Mouse (Mus musculus): Measurements from ENCODE around the gene Gm609.

Gm609 gene

DNA sequence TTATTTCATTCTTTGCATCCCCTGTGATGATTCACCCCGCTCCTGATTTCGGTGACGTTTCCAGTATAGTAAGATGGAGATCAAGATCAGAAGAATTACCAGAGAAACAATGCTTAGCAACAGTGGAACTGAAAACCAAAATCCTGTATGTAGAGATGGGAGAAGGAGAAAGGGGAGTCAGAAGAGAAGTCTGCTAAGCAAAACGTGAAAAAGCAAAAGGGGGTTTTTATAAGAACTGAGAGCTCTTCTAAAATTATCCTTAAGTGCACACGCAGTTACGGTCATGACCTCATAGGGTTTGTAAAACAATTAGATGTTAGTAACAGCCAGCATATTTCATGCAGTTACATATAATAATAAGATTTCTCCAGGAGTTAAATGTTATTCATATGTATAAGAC, 100.5 kb downstream of the Gm609 start:
- no peak for DNase-seq (ENCODE audit: low spot score in 2 of 2)

DNA sequence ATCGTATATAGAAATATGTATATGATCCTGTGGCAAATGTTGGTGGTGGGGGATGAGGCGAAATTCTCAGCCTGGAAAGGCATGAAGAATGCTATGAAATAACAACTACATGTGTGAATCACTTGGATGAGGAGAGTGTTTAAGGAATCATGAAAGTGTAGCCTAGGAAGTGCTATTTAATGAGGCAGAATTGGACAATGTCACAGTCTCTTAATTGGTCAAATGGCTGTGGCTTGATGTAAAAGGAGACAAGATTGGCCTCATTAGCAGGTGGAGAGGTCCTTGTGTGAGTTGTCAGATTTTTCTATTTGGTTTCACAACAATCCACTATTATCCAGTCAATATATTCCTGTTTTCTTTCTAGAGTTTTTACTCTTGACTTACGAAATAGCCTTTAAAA, 101.1 kb downstream of the Gm609 start:
- DNase-seq (ENCODE audit: low spot score in 2 of 2), result no peak

DNA sequence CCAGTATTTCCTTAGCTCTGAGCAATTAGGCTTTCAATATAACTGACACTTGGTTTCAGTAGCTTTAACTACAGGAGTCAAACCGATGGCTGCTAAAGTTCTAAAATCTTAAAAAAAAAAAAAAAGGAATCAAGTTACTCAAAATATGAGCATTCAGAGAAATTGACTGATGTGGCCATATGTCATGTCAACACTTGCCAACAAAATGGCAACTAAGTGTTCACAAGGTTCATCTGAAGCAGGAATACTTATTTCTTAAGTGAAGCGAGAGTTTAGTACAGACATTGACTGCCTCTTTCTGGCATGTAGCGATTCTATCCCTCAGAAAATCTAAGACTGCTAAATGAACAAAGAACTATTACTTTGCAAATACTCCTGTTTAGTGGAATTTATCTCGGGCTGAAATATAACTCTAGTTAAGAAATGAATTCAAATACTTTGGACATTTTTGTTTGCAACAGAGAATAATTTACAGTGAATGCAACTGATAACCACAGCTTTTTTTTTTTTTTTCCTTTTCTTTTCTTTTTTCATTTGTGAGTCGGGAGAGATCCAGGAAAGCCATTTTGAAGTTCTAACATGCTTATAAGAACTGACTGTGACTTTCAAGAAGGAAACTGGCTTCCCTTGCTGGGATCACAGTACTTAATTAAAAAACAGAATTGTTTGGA, 102.3 kb downstream of the Gm609 start:
- DNase-seq (ENCODE audit: low spot score in 2 of 2), result no peak

DNA sequence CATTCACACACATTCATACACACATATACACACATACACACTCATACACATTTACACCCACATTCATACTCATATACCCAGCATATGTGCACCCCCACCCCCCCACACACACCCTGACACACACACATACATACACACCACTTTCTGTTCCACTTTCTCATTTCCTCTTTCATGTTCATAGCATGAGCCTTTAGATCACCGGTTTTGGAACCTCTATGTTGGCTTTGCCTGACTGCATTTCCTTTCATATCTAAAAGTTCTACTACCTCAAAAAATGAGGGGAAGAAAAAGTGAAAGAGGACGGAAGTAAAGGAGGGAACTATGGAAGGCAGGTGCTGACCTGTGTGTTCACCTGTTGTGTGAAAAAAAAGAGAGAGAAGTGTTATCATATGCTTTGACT, 102.9 kb downstream of the Gm609 start:
- no peak for DNase-seq (ENCODE audit: low spot score in 2 of 2)

DNA sequence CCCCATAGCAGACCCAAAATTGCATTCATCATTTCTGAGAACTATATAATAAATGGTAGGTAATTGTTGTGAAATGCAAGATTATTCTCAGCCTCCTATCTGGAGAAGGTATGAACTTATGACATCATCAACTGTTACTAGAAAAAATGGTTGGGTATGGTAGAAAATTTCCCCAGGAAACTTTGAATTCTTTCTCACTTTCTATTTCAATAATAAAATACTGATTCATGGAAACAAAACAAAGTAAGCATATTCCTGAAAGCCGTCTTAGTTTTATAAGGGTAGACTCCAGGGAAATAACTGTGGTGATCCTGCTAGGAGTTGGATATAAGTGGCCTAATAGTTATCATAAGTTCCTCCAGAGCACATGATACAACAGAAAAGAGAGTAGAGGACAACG, 103.7 kb downstream of the Gm609 start:
- DNase-seq (ENCODE audit: low spot score in 2 of 2), result no peak

DNA sequence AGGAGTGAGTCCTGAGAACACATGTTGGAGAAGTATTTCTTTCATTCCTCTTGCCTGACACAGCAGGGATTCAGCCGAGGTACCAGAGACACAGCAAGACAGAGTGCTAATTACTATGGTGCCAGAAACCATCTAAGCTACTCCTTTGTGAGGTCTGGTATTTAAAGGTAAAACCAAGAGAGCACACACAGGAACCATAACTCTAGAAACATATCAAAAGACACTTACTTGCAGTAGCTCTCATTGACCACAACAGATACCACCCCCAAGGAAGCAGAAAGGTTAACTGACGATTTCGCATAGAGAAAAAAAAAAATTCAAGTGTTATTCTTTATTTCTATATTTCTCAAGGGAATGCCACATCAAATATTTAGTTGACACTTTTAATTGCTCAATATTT, 111.0 kb downstream of the Gm609 start:
- DNase-seq (ENCODE audit: low spot score in 2 of 2), result no peak

DNA sequence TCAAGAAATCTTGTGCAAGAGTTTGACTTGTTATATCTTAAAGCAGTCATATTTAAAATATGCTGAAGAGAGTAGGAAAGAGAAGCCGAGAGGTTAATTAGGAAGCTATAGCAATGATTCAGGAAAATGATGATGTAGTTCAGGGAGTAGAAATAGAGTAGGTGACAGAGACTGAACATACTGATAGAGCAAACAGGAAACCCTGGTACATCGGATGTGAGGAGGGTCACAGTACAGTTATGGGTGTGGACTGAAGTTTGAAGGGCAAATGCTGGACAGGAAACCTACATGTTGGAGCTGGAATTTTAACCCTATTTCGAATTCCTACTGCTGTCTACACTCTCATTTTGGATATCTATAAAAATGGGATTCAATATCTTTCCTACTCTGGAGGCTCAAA, 113.8 kb downstream of the Gm609 start:
- DNase-seq (ENCODE audit: low spot score in 2 of 2), result no peak

DNA sequence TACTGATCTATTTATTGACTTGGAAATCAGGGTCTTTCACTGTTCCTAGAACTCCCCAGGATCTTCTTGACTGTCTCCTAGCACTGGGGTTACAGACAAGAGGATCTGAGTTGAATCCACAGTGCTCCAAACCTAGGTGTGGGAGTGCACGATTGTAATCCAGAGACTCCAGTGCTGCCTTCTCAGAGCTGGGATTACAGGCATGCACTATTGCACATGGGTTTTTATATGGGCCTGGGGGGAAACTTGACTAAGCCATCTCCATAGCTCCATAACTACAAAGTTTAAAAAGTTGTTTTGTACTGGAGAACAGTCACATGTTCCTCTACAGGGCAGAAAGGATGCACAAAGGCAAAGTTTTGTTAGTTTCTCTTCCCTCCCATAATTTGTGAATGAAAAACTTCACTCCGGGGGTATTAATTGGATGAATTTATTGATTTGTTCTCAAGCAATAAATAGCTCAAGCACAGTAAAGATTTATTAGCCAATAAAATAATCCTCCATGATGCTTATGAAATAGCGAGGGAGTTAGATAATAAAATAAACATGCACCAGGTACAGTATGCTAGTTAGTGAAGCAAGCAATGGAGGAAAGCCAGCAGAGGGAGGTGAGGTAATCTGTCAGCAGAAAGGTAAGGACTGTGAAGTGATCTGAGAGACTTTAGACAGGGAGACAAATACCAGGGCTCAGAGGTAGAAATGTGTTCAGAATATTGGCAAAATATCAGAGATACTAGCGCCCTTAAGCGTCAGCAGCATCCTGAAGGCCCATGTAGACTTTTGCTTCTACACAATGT, 114.4 kb downstream of the Gm609 start:
- DNase-seq (ENCODE audit: low spot score in 2 of 2), result no peak

DNA sequence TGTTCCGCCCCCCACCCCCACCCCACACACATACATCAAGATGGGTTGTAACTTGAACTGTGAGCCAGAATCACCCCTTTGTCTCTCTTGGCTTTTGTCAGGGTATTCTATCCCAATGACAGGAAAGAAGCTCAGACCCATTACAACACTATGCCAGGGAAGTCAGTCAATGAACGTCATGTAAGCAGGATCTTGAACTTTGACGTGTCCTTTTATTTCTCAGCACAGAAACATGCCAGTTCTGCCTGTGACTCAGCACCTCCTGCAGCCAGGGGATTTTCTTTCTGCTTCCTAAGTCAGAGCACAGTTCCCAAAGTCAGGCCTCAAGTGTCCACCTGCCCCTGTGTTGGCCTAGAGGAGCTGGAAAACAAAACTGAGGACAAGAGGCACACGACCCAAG, 115.4 kb downstream of the Gm609 start:
- no peak for DNase-seq (ENCODE audit: low spot score in 2 of 2)

DNA sequence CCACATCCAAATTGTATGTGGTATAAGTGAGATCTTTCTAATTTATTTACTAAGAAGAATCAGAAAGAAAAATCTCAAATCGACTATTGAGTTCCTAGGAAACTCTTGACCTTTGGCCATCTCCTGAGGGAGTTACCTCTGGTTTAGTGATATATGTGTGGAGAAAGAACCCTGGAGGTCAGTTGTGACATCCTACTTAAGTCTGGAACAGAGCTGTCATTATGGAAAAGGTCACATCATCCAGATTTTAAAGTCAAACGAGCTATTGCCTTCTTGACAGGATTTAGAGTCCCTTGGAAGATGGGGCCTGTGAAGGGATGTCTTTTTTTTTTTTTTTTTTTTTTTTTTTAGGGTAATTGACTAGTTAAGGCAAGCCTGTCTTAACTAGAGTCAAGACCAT, 116.0 kb downstream of the Gm609 start:
- DNase-seq (ENCODE audit: low spot score in 2 of 2), result no peak

DNA sequence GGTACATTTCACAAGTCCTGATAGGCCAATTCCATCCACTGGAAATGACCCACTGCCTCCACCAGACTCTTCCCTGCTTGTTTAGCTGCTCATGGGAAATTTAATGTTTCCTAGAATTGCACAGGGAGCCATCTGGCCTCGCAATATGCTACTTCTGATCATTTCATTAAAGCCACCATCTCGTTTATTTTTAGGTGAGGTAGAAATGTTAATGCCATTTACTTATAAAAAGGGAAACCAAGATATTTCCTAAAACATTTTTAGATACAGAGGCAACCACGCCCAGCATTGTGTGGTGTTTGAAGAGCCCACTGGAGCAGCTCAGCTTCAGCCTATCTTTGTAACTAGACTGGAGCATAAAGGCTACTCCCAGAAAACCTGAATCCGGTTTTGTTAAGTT, 116.5 kb downstream of the Gm609 start:
- no peak for DNase-seq (ENCODE audit: low spot score in 2 of 2)

DNA sequence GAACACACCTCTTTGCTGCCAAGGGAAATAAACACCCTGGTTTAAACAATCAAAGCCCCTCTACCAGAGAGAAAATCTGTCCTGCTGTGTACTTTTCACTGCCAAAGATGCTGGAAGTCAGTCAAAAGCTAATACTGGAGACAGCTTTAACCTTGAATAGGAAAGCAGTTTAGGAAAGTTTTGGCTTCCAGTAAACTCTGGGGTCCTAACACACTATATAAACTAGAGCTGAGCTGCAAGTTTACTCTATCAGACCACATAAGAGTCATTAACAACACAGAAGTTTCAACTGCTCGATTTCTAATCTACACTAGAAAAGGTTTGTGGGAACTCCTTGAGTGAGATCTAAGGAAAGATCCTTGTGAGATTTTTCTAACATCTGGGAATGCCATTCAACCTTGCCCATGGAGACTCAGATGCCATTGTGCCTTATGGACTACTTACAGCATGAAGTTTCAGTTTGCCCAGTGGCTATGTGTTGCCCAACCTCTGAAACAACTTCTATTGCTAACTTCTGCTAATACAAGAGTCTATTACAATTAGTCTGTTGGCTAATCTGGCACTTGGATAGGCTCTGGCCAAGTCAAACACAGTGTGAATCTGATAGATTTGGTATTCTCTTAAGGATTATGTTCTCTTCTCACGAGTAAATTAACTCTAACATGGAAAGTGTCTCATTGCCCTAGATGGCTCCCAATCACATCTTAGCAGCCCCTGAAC, 117.1 kb downstream of the Gm609 start:
- DNase-seq (ENCODE audit: low spot score in 2 of 2), result no peak

DNA sequence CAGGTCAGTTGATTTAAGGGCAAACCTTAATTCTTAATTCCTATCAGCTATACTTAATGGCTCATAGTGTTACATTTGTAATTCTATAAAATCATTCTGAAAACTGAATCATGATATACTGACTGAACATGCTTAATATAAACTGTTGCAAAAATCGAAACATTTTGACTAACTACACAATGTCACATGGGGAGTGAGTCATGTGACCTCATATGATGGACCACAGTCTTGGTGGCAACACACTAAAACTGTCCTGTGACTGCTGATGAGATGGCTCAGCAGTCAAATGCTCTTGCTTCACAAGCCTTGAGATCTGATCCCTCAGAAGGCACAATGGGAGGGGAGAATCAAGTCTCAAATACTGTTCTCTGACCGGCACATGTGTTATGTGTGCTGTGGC, 118.7 kb downstream of the Gm609 start:
- DNase-seq (ENCODE audit: low spot score in 2 of 2), result no peak

DNA sequence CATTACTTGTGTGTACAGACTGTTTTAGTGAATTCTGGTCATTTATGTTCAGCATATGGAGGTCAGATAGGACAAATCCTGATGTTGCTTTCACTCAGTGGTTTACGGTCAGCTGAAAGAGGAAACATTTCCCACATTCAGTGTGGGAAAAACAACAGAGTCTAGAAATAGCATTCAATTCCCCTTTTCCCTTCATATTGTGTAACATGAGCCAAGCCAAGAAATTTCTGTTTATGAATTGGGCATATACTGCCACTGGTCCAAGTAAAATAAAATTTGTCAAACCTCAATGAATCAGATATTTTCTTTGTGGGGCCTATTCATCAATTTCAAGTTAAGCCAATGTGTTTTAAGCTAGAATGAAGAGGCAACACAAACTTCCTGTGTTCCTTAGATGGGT, 121.7 kb downstream of the Gm609 start:
- no peak for DNase-seq (ENCODE audit: low spot score in 2 of 2)

DNA sequence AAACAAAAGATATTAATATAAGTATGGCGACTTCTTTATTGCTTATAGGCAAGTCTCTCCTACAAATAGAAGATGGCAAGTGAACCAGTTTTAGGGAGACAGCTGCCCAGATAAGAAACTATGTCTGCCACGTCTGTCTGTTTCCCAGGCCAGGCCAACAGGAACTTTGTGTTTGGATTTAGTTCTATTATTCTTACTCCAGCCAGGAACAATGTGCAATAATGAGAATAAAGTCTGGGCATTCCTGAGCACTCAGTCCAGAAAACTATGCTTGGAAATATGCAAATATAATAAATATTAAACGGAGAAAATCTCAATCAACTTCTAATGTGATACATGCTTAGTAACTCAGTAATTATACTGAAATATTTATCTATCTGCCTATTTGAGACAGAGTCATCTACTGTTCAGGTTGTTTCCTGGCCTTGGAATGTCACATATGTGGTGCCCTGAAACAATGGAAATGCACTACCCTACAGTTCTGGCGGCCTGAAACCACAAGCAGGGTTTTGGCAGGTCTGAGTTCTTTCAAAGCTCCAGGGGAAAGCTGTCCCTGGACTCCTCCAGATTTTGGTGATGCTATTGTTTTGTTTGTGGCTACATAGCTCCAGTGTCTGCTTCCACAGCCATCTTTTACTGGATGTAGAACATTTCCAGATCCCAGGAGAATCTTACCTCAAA, 123.3 kb downstream of the Gm609 start:
- DNase-seq (ENCODE audit: low spot score in 2 of 2), result no peak

DNA sequence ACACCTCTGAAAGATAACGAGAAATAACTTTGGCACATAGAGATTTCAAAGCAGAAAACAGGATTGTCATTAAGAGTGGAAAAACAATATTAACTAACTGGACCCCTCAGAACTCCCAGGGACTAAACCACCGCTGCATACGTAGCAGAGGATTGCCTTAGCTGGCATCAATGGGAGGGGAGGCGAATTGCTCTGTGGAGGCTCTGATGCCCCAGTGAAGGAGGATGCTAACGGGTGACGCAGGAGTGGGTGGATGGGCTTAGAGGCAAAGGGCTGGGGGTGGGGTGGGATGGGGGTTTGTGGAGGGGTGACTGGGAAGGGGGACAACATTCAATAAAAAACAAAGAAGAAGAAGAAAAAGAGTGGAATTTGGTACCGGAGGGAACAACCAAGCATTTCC, 126.7 kb downstream of the Gm609 start:
- no peak for DNase-seq (ENCODE audit: low spot score in 2 of 2)

DNA sequence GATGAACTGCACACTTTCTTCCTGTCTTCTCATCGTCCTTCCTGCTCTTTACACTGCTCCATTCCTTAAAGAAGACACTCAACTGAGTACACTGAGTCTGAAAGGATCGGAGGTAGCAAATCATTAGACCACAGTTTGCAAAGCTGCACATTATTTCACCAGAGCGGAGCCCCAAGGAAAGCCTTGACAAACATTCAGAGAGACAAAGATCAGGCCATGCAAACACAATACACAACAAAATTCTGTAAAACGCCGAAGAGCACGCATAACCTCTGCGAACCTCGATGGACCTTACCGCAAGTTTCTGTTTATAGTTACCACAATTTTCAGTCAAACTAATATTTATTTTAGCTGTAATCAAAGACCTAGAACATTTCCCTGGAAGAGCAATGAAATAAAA, 127.4 kb downstream of the Gm609 start:
- DNase-seq (ENCODE audit: low spot score in 2 of 2), result no peak

DNA sequence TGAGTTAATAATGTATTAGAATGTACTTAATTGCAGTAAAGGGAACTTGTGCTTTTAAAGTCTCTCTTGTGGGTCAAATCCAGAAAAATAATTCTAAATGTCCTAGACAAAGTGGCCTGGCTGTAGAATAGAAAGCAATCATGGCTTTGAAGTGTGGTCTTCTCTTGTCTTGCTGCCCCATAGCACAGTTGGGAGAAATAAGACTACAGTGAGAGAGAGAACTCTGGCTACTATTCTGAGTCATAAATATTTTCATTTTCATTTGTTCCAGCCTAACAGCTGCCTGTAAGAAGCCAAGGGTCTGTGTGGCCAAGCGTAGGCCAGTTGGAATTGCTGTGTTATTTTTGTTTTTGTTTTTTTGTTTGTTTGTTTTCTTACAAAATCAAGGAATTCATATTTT, 128.1 kb downstream of the Gm609 start:
- DNase-seq (ENCODE audit: low spot score in 2 of 2), result no peak

DNA sequence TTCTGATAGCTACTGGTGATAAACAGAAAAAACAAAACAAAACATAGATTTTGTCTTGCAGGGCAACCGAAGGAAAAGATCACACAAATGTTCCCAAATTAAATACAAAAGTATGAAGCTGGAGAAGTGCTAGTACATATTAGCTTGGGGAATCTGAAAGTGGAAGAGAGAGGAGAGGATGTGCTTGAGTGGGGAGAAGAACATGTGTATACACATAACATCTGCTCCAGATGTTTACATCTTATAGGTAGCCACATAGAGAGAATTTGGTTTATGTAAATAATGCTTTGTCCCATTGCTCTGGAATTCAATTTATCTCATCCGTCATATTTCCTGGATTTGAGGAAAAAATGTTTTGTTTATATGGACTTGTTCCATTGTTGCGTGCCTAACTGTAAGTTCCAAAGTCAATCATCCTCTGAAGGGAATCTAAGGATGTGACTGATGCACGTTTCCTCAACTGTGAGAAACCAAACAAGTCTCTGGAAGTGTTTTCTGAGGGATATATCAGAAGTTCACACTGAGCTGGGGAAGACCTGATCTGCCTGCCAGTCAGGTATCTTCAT, 129.2 kb downstream of the Gm609 start:
- DNase-seq (ENCODE audit: low spot score in 2 of 2), result no peak
